Mouse (Mus musculus): ENCODE data around the gene Car10.

- TF ChIP-seq POLR2A (IDR thresholded peaks at IDR 0.05; ENCODE audit: borderline replicate concordance, low read depth, low read length) (no peak), CTCF (IDR thresholded peaks at IDR 0.05; ENCODE audit: low read depth, low read length) (no peak)
These were observed 467.9 kb downstream of the Car10 start for GRCm38 (mm10) chr11:93565756-93566155.

Measured in bone marrow macrophage, adult 2 months (primary cell).